Mouse (Mus musculus): ENCODE results near the gene Asxl2.

Asxl2 gene

DNA sequence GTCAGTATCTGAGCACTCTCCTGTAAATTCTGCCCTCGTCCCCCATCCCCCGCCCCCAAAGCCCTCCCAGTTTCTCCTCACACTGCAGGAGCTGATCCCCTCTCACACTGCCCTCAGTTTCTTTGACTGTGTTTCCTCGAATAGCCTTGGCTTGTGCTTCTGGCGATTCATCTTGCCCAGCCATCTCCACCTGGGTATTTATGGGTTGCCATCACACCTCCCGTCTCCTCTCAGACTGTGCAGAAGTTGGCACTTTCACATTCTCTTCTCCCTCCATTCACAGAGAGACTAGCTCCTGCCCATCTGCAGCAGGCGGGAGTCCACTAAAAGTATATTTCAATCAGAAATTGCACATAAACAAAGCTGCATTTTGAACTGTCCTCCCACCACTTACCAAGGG, 120.1 kb downstream of the Asxl2 start:
- no peak for DNase-seq (ENCODE audit: low spot score)

DNA sequence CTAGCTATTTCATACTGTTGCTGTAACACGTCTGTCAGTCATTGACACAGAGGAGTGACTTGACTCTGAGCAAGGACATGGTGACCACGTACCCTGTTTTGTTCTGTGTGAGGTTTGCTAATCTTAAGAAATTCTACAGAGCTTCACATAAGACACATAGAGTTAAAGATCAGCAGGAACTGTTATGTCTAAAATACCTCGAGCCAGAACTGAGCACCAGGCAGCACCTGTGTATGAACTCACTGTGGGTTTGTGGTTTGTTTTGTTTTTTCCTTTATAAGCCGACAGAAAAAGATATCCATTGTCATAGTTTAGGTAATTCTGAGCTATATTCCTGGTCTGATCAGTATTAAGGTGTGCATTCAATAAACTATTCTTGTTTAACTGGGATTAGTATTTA, 120.8 kb downstream of the Asxl2 start:
- DNase-seq (ENCODE audit: low spot score), result no peak

DNA sequence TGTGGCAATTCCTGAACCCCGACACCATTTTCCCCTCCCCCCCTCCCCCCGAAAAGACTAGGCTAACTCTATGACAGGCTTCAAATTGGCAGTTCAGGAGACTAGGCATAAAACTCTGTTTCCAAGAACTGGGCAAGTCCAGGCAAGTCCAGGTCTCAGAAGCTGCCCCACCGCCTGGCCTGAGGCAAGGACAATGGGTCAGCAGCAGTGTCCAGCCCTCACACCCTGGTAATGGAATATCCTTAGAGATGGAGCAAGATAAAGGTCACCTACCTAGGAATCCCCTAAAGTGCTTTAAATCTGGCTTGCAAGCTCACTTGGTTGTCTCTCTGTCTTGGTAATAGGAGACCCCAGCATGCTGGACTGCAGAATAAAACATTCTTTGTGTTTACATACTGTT, 121.3 kb downstream of the Asxl2 start:
- no peak for DNase-seq (ENCODE audit: low spot score)

DNA sequence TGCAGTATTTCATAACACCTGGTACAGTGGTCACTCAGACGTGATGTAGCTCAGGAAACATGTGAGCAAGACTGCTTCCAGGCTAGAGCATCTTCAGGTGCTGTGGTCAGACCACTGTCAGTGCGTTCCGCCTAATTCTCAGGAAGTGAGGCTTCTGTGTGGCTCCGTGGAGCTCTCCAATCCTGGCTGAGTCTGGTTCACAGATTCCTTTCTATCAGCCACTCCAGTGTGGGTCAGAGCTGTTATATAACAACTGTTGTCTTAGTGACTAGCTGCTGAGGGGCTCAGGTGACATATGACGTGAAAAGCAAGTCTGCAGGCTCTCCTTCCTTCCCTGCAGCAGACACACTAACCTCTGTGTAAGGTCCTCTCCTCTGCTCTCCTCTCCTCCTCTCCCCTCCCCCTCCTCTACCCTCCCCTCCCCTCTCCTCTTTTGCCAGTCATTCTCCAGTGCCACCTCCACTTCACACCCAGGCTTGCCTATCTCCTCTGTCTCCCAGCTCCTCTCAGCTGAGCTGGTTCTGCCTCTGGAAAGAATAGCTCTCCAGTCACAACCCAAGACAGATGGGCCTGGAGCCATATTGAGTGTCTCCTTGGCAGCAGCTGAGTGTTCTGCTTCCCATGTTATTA, 122.0 kb downstream of the Asxl2 start:
- DNase-seq (ENCODE audit: low spot score), result no peak

DNA sequence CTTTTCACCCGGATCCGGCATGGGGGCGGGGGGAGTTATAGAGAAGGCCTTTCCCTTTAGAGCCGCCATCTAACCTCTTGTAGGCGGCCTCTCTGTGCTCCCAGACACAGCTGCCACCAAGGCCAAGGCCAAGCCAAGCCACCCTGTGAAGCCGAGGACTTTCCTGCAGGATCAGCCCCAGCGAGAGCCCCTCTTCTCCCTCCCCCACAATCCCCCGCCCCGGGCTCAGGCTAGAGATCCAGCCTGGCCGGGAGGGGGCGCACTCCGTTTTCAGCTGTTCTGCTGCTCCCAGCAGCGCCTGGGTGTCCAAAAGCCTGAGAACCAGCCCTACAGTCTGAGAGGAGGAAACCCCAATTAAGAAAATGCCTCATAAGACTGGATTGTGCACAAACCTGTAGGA, 123.6 kb downstream of the Asxl2 start:
- peak; percentile 58 for DNase-seq (ENCODE audit: low spot score)
